Mouse (Mus musculus) embryonic fibroblast, embryonic 13.5 days (primary cell): Measurements from ENCODE around the gene Smc4.

ENCODE experiments used
- CTCF ChIP-seq: IDR thresholded peaks from 2 replicates; pipeline ENCODE4 v1.5.1; 2011; ENCODE audit warnings: mild to moderate bottlenecking, control low read depth, low read length, moderate library complexity, borderline replicate concordance; ENCODE audit not compliant: insufficient read depth
- POLR2A ChIP-seq: IDR thresholded peaks from 2 replicates; pipeline ENCODE4 v1.6.1; 2011; ENCODE audit warnings: low read depth, mild to moderate bottlenecking, control low read depth, low read length, moderate library complexity

- TF ChIP-seq POLR2A (no peak), CTCF (no peak)
Measured at GRCm38 (mm10) chr3:69055871-69056270, 51.3 kb downstream of the Smc4 start.
